Mouse (Mus musculus) mature B cell (primary cell): Measurements from ENCODE around the gene Tpsg1.

Experiments
- in situ Hi-C: fragments of 300-500 bp; cut with MboI; formaldehyde crosslinking; loops from 2 replicates; pipeline ENCODE4 v1.14.3; 2019

Tpsg1 gene

GRCm38 (mm10) chr17:25368973-25369372 is at the start of gene Tpsg1:
Tpsg1 (plus strand) TSS chr17:25369273.
- in situ Hi-C loops: no loop called here

- in situ Hi-C loops: no loop called here
Observed at GRCm38 (mm10) chr17:25320819-25321218, 48.3 kb upstream of the Tpsg1 start.

- in situ Hi-C loops: no loop called here
Observed at GRCm38 (mm10) chr17:25322930-25323329, 46.1 kb upstream of the Tpsg1 start.

GRCm38 (mm10) chr17:25332321-25332720 is 36.8 kb upstream of the Tpsg1 start:
- in situ Hi-C loops: no loop called here

- in situ Hi-C loops: no loop called here
Observed at GRCm38 (mm10) chr17:25333943-25334342, 35.1 kb upstream of the Tpsg1 start.

- in situ Hi-C loops: no loop called here
Observed at GRCm38 (mm10) chr17:25338218-25338617, 30.9 kb upstream of the Tpsg1 start.

- in situ Hi-C loops: no loop called here
Observed at GRCm38 (mm10) chr17:25340003-25340402, 29.1 kb upstream of the Tpsg1 start.

GRCm38 (mm10) chr17:25341490-25341889 is 27.6 kb upstream of the Tpsg1 start:
- in situ Hi-C loops: no loop called here

- in situ Hi-C loops: no loop called here
Observed at GRCm38 (mm10) chr17:25345462-25345861, 23.6 kb upstream of the Tpsg1 start, which contains the start of gene Tpsab1. Tpsab1 (minus strand) TSS chr17:25345562.

GRCm38 (mm10) chr17:25361291-25361690 is 7.8 kb upstream of the Tpsg1 start:
- in situ Hi-C loops: no loop called here

- in situ Hi-C loops: no loop called here
Observed at GRCm38 (mm10) chr17:25363726-25364125, 5.3 kb upstream of the Tpsg1 start.

GRCm38 (mm10) chr17:25366005-25366404 is 3.1 kb upstream of the Tpsg1 start, which contains the start of gene Tpsb2:
Tpsb2 (plus strand) TSS chr17:25366305.
- in situ Hi-C loops: no loop called here

GRCm38 (mm10) chr17:25372491-25372890 is 3.4 kb downstream of the Tpsg1 start:
- in situ Hi-C loops: no loop called here

GRCm38 (mm10) chr17:25374011-25374410 is 4.9 kb downstream of the Tpsg1 start:
- in situ Hi-C loops: no loop called here

- in situ Hi-C loops: no loop called here
Observed at GRCm38 (mm10) chr17:25394526-25394925, 25.5 kb downstream of the Tpsg1 start.

GRCm38 (mm10) chr17:25397804-25398519 is 28.9 kb downstream of the Tpsg1 start:
- in situ Hi-C loops: no loop called here

GRCm38 (mm10) chr17:25398520-25398838 is 29.4 kb downstream of the Tpsg1 start:
- in situ Hi-C loops: no loop called here

GRCm38 (mm10) chr17:25400443-25400842 is 31.4 kb downstream of the Tpsg1 start:
- in situ Hi-C loops: no loop called here

- in situ Hi-C loops: no loop called here
Observed at GRCm38 (mm10) chr17:25401491-25401890, 32.4 kb downstream of the Tpsg1 start.

GRCm38 (mm10) chr17:25402224-25402623 is 33.2 kb downstream of the Tpsg1 start:
- in situ Hi-C loops: no loop called here

- in situ Hi-C loops: no loop called here
Observed at GRCm38 (mm10) chr17:25404190-25404589, 35.1 kb downstream of the Tpsg1 start.

- in situ Hi-C loops: no loop called here
Observed at GRCm38 (mm10) chr17:25405224-25405895, 36.3 kb downstream of the Tpsg1 start.

GRCm38 (mm10) chr17:25406011-25406441 is 37.0 kb downstream of the Tpsg1 start:
- in situ Hi-C loops: no loop called here
